Mouse (Mus musculus) kidney, postnatal 0 days (tissue): ENCODE data around the gene Acp6. TPM values are rescaled to one million over a fixed set of nuclear protein-coding genes. Genes with fewer than 3 reads are reported as not detected.
A peak's percentile ranks its signal among the peaks of the same experiment; 100 is the strongest.

ENCODE experiments used
- ATAC-seq: fragments of 200-750 bp; cut with Nextera tagmentation; replicated peaks from 2 replicates; pipeline ENCODE4 v1.8.0; 2017; ENCODE audit warnings: low read depth, moderate number of reproducible peaks, moderate TSS enrichment, moderate library complexity; ENCODE audit not compliant: low FRiP score
- DNase-seq: peaks from one replicate; pipeline ENCODE4 v3.0.0-alpha.2; 2016; ENCODE audit warnings: low spot score
- H3K27ac ChIP-seq: fragments of 300-500 bp; sonication (generic); 2 replicates; pipeline ENCODE4 v1.5.1; 2014; ENCODE audit warnings: mild to moderate bottlenecking
- H3K27me3 ChIP-seq: fragments of 300-500 bp; sonication (generic); 2 replicates; pipeline ENCODE4 v1.6.1; 2014; ENCODE audit warnings: low read length, mixed read lengths; ENCODE audit not compliant: insufficient read depth
- H3K36me3 ChIP-seq: fragments of 300-500 bp; sonication (generic); 2 replicates; pipeline ENCODE4 v1.6.1; 2014; ENCODE audit warnings: low read length, mixed read lengths; ENCODE audit not compliant: insufficient read depth
- H3K4me1 ChIP-seq: fragments of 300-500 bp; sonication (generic); replicated peaks from 2 replicates; pipeline ENCODE4 v1.6.1; 2014; ENCODE audit warnings: antibody characterized with exemption, low read length, mixed read lengths; ENCODE audit not compliant: insufficient read depth
- H3K4me2 ChIP-seq: fragments of 300-500 bp; sonication (generic); 2 replicates; pipeline ENCODE4 v1.6.1; 2014; ENCODE audit warnings: mild to moderate bottlenecking, low read length, moderate library complexity, mixed read lengths
- H3K4me3 ChIP-seq: fragments of 300-500 bp; sonication (generic); replicated peaks from 2 replicates; pipeline ENCODE4 v1.5.1; 2014; ENCODE audit warnings: low read depth, low read length
- H3K9ac ChIP-seq: fragments of 300-500 bp; sonication (generic); 2 replicates; pipeline ENCODE4 v1.6.1; 2014; ENCODE audit warnings: low read depth, low read length
- H3K9me3 ChIP-seq: fragments of 300-500 bp; sonication (generic); replicated peaks from 2 replicates; pipeline ENCODE4 v1.6.1; 2016; ENCODE audit warnings: low read length, inconsistent platforms, mixed read lengths
- CTCF ChIP-seq: IDR thresholded peaks from 2 replicates; pipeline ENCODE4 v1.5.1; 2016; ENCODE audit warnings: antibody characterized with exemption, low read depth, mild to moderate bottlenecking, moderate library complexity
- WGBS: fragments of 180-500 bp; shearing (Covaris S2); extraction: QIAGEN DNeasy Blood & Tissue Kit; methylation state at CpG from one replicate; pipeline ENCODE4 v1.1.7; 2014; 5-methylcytosine and 5-hydroxymethylcytosine counted together
- polyA plus RNA-seq: library from polyadenylated mRNA; unstranded; fragments of >200 nt; fragmentation: Nextera tagmentation; extraction: Ambion mirVana; gene quantifications from 2 replicates; pipeline ENCODE4 v1.2.1, GENCODE M21; 2015

Gene Acp6
- polyA plus RNA-seq, 1 experiment from 2014 or later: 54.2 TPM

DNA sequence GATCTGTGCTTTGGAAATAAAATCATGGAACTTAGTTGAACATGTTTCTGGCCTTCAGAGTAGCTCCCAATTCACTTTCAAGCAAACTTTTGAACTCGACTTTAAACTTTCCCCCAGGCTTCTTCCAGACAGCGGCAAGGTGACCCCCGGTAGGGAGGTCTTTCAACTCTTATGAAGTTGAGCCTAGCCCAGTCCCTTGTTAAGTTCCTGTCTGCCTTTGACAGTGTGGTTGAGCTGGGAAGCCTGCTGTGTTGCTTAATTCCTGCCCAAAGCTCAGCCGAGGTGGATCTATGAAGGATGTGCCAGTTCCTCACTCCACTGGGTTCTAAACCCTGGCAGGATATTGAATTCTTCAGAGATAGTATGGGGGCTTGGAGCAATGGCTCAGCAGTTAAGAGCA is 3.2 kb downstream of the Acp6 start:
- 0 out of 2 replicates have a peak, but pooled peaks cover 3% of the 10 kb centered on the region for H3K4me1 ChIP-seq
- no peaks in the 10 kb centered on the region for H3K27me3 ChIP-seq
- H3K4me3 ChIP-seq: no peak overlapping the region
- no peak overlapping the region for H3K27ac ChIP-seq
- H3K9me3 ChIP-seq: no peaks in the 10 kb centered on the region
- H3K4me2 ChIP-seq: no peak overlapping the region
- 55% methylated on average over 4 of the region's 4 CpGs for WGBS
- H3K9ac ChIP-seq: no peak overlapping the region
- ATAC-seq (no peak), DNase-seq (no peak)
- TF ChIP-seq CTCF: no peak
- peaks cover 3% of the 10 kb centered on the region; the same call in 1 of the 2 replicates for H3K36me3 ChIP-seq

- Histone ChIP-seq H3K9ac (no peak overlapping the region), H3K4me1 (0 out of 2 replicates have a peak, but pooled peaks cover 3% of the 10 kb centered on the region), H3K36me3 (peaks cover 21% of the 10 kb centered on the region; the same call in 1 of the 2 replicates), H3K4me3 (no peak overlapping the region), H3K4me2 (no peak overlapping the region), H3K27ac (no peak overlapping the region), H3K27me3 (no peaks in the 10 kb centered on the region), H3K9me3 (no peaks in the 10 kb centered on the region)
- no peak for TF ChIP-seq CTCF
- 84% methylated on average over 4 of the region's 4 CpGs for WGBS
- DNase-seq: no peak
- no peak for ATAC-seq
These were observed 5.9 kb downstream of the Acp6 start for GRCm38 (mm10) chr3:97164477-97164876.

DNA sequence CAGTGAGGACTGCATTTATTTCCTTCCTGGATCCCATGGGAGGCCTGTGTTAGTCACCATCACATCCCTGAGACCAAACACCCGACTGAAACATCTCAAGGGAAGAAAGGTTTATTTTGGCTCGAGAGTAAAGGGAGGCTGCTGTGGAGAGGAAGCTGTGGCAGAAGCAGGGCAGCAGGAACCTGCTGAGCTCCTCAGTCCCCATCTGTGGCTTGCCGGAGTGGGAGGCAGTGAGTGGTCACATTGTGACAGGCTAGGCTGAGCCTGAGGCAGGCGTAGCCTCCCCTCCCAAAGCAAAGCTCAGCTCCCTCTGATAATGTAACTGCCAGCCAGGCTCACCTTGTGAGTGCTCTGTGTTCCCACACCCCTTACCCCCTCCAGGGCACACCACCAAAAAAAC is 8.5 kb downstream of the Acp6 start:
- Histone ChIP-seq H3K4me1 (no peaks in the 10 kb centered on the region), H3K9me3 (no peaks in the 10 kb centered on the region), H3K27me3 (no peaks in the 10 kb centered on the region), H3K36me3 (peaks cover 22% of the 10 kb centered on the region; the same call in 1 of the 2 replicates), H3K4me2 (no peak overlapping the region), H3K27ac (no peak overlapping the region), H3K9ac (no peak overlapping the region), H3K4me3 (no peak overlapping the region)
- TF ChIP-seq CTCF: no peak
- WGBS: 54% methylated on average over 4 of the region's 4 CpGs
- ATAC-seq (no peak), DNase-seq (no peak)

DNA sequence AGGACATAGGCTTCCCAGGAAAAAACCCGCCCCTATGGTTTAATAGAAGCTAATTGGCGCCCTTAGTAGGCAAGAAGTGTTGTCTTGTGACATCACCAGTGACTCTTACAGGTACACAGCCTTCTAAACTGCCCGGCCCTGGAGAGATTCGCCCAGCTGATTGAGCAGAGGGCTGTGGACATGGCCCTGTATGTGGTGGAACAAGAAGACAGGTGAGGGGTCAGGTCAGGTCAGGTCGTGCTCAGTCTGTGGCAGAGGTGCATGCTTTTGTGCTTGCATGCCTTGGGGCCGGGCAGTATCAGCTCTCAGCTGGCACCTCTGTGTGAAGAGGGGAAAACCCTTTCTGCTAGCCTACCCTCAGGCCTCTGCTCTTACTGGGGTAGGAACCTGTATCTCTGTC is 13.0 kb downstream of the Acp6 start:
- Histone ChIP-seq H3K9me3 (no peaks in the 10 kb centered on the region), H3K9ac (no peak overlapping the region), H3K27ac (peak overlapping the region; percentile 85), H3K4me3 (no peak overlapping the region), H3K36me3 (peaks cover 23% of the 10 kb centered on the region), H3K4me2 (no peak overlapping the region), H3K27me3 (no peaks in the 10 kb centered on the region), H3K4me1 (0 out of 2 replicates have a peak, but pooled peaks cover 4% of the 10 kb centered on the region)
- 0 out of 2 replicates have a peak, but pooled peaks have one; percentile 23 for ATAC-seq
- TF ChIP-seq CTCF: no peak
- DNase-seq: no peak
- 67% methylated on average over 6 of the region's 6 CpGs for WGBS

DNA sequence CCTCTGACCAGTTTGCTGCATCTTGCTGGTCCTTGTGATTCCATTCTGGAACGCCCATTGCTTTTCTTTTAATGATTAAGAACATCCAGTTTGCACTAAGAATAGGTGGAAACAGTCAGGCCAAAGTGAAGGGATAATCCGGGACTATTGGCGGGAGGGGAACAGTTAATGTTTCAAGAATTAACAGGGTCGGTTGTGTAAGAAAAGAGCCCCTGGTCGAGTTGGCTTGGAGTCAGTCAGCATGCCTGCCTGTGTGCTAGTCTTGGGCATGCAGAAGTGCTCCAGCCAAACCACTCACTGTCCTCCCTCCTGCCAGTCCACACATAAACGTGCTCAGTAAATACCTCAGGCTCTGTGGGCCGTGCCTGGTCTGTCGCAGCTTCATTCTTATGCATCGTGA is 13.7 kb downstream of the Acp6 start:
- whole genome bisulfite sequencing: 41% methylated on average over 9 of the region's 9 CpGs
- ATAC-seq (peak; percentile 81), DNase-seq (peak; percentile 51)
- TF ChIP-seq CTCF: no peak
- Histone ChIP-seq H3K27ac (peak overlapping the region; percentile 85), H3K27me3 (no peaks in the 10 kb centered on the region), H3K36me3 (peaks cover 21% of the 10 kb centered on the region; the same call in 1 of the 2 replicates), H3K9ac (no peak overlapping the region), H3K4me3 (no peak overlapping the region), H3K4me1 (0 out of 2 replicates have a peak, but pooled peaks cover 4% of the 10 kb centered on the region), H3K9me3 (no peaks in the 10 kb centered on the region), H3K4me2 (no peak overlapping the region)

DNA sequence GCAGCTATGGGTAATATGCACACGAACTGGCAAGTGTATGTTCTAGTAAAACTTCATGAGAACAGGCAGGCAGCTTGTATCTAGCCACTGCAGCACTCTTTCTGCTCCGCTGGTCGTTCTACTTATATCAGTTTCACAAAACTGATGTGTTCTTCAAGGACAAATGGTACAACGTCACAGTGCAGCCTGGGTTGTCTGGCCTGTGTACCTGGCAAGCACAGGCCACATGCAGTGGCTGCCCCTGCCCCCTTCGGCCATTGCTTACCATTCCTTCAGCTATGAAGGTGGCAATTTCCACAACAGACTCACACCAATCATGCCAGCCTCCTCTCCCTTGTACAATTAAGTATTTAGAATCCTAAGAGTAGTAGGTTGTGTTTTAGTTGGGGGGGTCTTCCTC is 14.1 kb downstream of the Acp6 start:
- ATAC-seq (peak; percentile 60; the same call in 1 of the 2 replicates), DNase-seq (no peak)
- Histone ChIP-seq H3K36me3 (peaks cover 21% of the 10 kb centered on the region; the same call in 1 of the 2 replicates), H3K27me3 (no peaks in the 10 kb centered on the region), H3K9me3 (no peaks in the 10 kb centered on the region), H3K4me3 (no peak overlapping the region), H3K27ac (peak overlapping the region; percentile 85), H3K4me2 (no peak overlapping the region), H3K4me1 (0 out of 2 replicates have a peak, but pooled peaks cover 4% of the 10 kb centered on the region), H3K9ac (no peak overlapping the region)
- TF ChIP-seq CTCF: no peak
- WGBS: 50% methylated on average over 5 of the region's 5 CpGs

DNA sequence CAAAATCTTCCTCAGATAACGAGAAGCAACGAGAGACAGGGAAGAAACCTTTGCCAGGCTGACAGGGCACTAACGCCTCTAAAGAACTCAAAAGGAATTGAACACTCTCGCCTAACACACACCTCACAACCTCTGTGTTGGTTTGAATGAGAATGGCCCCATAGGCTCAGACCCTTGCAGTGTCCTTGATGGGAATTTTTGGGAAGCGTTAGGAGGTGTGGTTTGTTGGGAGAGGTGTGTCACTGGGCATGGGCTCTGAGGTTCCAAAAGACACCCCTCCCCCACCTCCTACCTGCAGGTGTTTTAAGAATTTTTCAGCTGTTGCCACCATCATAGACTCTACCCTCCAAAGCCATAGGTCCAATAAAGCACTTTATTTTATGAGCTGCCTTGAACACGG is 20.3 kb downstream of the Acp6 start:
- H3K27ac ChIP-seq: no peak overlapping the region
- 69% methylated on average over 6 of the region's 6 CpGs for whole genome bisulfite sequencing
- no peak overlapping the region for H3K4me3 ChIP-seq
- DNase-seq (no peak), ATAC-seq (no peak)
- H3K27me3 ChIP-seq: no peaks in the 10 kb centered on the region
- peaks cover 9% of the 10 kb centered on the region; the same call in 1 of the 2 replicates for H3K36me3 ChIP-seq
- H3K4me1 ChIP-seq: no peaks in the 10 kb centered on the region
- H3K9ac ChIP-seq: no peak overlapping the region
- TF ChIP-seq CTCF: no peak
- H3K9me3 ChIP-seq: no peaks in the 10 kb centered on the region
- no peak overlapping the region for H3K4me2 ChIP-seq
